Mouse (Mus musculus) heart, adult 2 months (tissue): ENCODE measurements at regions not wholly inside any gene's neighbourhood (a gene's known extent, or its start where the extent isn't known, plus 50 kb on each side); places are given as distances from the start of the nearest gene placed in this dataset.

Experiments used
- DNase-seq, 2 experiments: peaks; one replicate each; pipeline ENCODE4 v3.0.0; 2021
- H3K27ac ChIP-seq: fragments of 200-600 bp; 2 replicates; pipeline ENCODE4 v1.8.1; 2022
- H3K27me3 ChIP-seq: fragments of 200-500 bp; 2 replicates; pipeline ENCODE4 v1.6.1; 2012; ENCODE audit warnings: mild to moderate bottlenecking, low read length, inconsistent platforms, mixed read lengths; ENCODE audit not compliant: control insufficient read depth, insufficient read depth
- H3K36me3 ChIP-seq: fragments of 200-500 bp; 2 replicates; pipeline ENCODE4 v1.6.1; 2012; ENCODE audit warnings: low read length, inconsistent platforms; ENCODE audit not compliant: control insufficient read depth, insufficient read depth
- H3K4me1 ChIP-seq: fragments of 200-500 bp; 2 replicates; pipeline ENCODE4 v1.6.1; 2011; ENCODE audit warnings: low read length; ENCODE audit not compliant: control insufficient read depth, insufficient read depth
- H3K4me3 ChIP-seq: fragments of 200-600 bp; 2 replicates; pipeline ENCODE4 v1.8.1; 2022
- H3K79me2 ChIP-seq: fragments of 200-500 bp; replicated peaks from 2 replicates; pipeline ENCODE4 v1.6.1; 2012; ENCODE audit warnings: mild to moderate bottlenecking, inconsistent platforms, low read length, moderate library complexity, mixed read lengths; ENCODE audit not compliant: control insufficient read depth, insufficient read depth
- H3K9ac ChIP-seq: fragments of 200-500 bp; 2 replicates; pipeline ENCODE4 v1.6.1; 2012; ENCODE audit warnings: low read depth, mild to moderate bottlenecking, control low read depth, inconsistent platforms, low read length, mixed read lengths
- CTCF ChIP-seq: fragments of 200-600 bp; IDR thresholded peaks from 2 replicates; pipeline ENCODE4 v1.8.1; 2022; ENCODE audit warnings: antibody characterized with exemption, mild to moderate bottlenecking, moderate library complexity
- EP300 ChIP-seq: fragments of 200-500 bp; IDR thresholded peaks from 2 replicates; pipeline ENCODE4 v1.6.1; 2011; ENCODE audit warnings: low read depth, low read length, control low read depth; ENCODE audit not compliant: insufficient read depth
- POLR2A ChIP-seq: fragments of 200-500 bp; IDR thresholded peaks from 2 replicates; pipeline ENCODE4 v1.6.1; 2011; ENCODE audit warnings: mild to moderate bottlenecking, low read depth, low read length, control low read depth; ENCODE audit not compliant: insufficient read depth
- WGBS: fragments of 180-500 bp; shearing (Covaris S2); methylation state at CpG from one replicate; pipeline ENCODE4 v1.1.7; 2018; 5-methylcytosine and 5-hydroxymethylcytosine counted together
- intact Hi-C: fragments of 180-260 bp; cut with DNase I; formaldehyde crosslinking; loops from one replicate; pipeline ENCODE4 v1.15.1; 2025

GRCm38 (mm10) chr2:74029938-74030337 is 118.8 kb upstream of the Atp5g3 start:
- intact Hi-C loops: no loop called here
- no peak for DNase-seq
- Histone ChIP-seq H3K4me3 (no peak overlapping the region), H3K79me2 (no peaks in the 10 kb centered on the region), H3K9ac (no peak overlapping the region), H3K27me3 (no peaks in the 10 kb centered on the region), H3K27ac (no peak overlapping the region), H3K36me3 (no peaks in the 10 kb centered on the region), H3K4me1 (no peaks in the 10 kb centered on the region)
- TF ChIP-seq EP300 (no peak), CTCF (no peak), POLR2A (no peak)
- 56% methylated on average over 9 of the region's 9 CpGs for WGBS

- TF ChIP-seq CTCF (peak; percentile 40), POLR2A (no peak)
- Histone ChIP-seq H3K36me3 (no peaks in the 10 kb centered on the region), H3K4me1 (no peaks in the 10 kb centered on the region), H3K4me3 (no peak overlapping the region), H3K79me2 (no peaks in the 10 kb centered on the region), H3K27me3 (no peaks in the 10 kb centered on the region), H3K9ac (no peak overlapping the region), H3K27ac (no peak overlapping the region)
- WGBS: 64% methylated on average over 11 of the region's 11 CpGs
- intact Hi-C loops: no loop called here
- DNase-seq: peak; percentile 9 to 20
Observed at GRCm38 (mm10) chr2:74027404-74028104, 116.4 kb upstream of the Atp5g3 start.

- Histone ChIP-seq H3K79me2 (no peaks in the 10 kb centered on the region), H3K36me3 (no peaks in the 10 kb centered on the region), H3K4me1 (no peaks in the 10 kb centered on the region), H3K4me3 (no peak overlapping the region), H3K9ac (no peak overlapping the region), H3K27me3 (peaks cover 1% of the 10 kb centered on the region; the same call in 1 of the 2 replicates), H3K27ac (no peak overlapping the region)
- WGBS: 84% methylated on average over 7 of the region's 7 CpGs
- intact Hi-C loops: no loop called here
- no peak for DNase-seq
- TF ChIP-seq EP300: no peak
- no peak for TF ChIP-seq CTCF
- TF ChIP-seq POLR2A: no peak
Observed at GRCm38 (mm10) chr2:74015146-74015545, 104.0 kb upstream of the Atp5g3 start.

GRCm38 (mm10) chr2:74014201-74014600 is 103.1 kb upstream of the Atp5g3 start:
- no peak overlapping the region for H3K4me3 ChIP-seq
- peaks cover 1% of the 10 kb centered on the region; the same call in 1 of the 2 replicates for H3K27me3 ChIP-seq
- TF ChIP-seq CTCF: no peak
- no peak for TF ChIP-seq POLR2A
- TF ChIP-seq EP300: no peak
- no peak overlapping the region for H3K27ac ChIP-seq
- WGBS: 83% methylated on average over 3 of the region's 3 CpGs
- DNase-seq: no peak
- H3K79me2 ChIP-seq: no peaks in the 10 kb centered on the region
- H3K9ac ChIP-seq: no peak overlapping the region
- no peaks in the 10 kb centered on the region for H3K4me1 ChIP-seq
- no peaks in the 10 kb centered on the region for H3K36me3 ChIP-seq
- intact Hi-C loops: no loop called here

GRCm38 (mm10) chr2:73998531-73998930 is 87.4 kb upstream of the Atp5g3 start:
- no peak overlapping the region for H3K4me3 ChIP-seq
- intact Hi-C loops: no loop called here
- no peaks in the 10 kb centered on the region for H3K36me3 ChIP-seq
- no peak for TF ChIP-seq POLR2A
- peak; percentile 69 for TF ChIP-seq CTCF
- no peak for DNase-seq
- H3K9ac ChIP-seq: no peak overlapping the region
- H3K4me1 ChIP-seq: no peaks in the 10 kb centered on the region
- 12% methylated on average over 2 of the region's 2 CpGs for WGBS
- H3K79me2 ChIP-seq: no peaks in the 10 kb centered on the region
- no peak overlapping the region for H3K27ac ChIP-seq
- H3K27me3 ChIP-seq: peaks cover 2% of the 10 kb centered on the region; the same call in 1 of the 2 replicates

- 54% methylated on average over 5 of the region's 5 CpGs for WGBS
- Histone ChIP-seq H3K4me1 (no peaks in the 10 kb centered on the region), H3K27me3 (peaks cover 2% of the 10 kb centered on the region; the same call in 1 of the 2 replicates), H3K27ac (no peak overlapping the region), H3K9ac (no peak overlapping the region), H3K36me3 (no peaks in the 10 kb centered on the region), H3K79me2 (no peaks in the 10 kb centered on the region), H3K4me3 (no peak overlapping the region)
- intact Hi-C loops: loop anchor here (2.0 kb wide), 1 partner anchor 412 kb away; no protein-coding TSS in a partner anchor
- no peak for DNase-seq
- TF ChIP-seq EP300 (no peak), POLR2A (no peak), CTCF (no peak)
Observed at GRCm38 (mm10) chr2:73996986-73997385, 85.9 kb upstream of the Atp5g3 start.
